Mouse (Mus musculus): ENCODE results near the gene Itpa. TPM values are rescaled to one million over a fixed set of nuclear protein-coding genes. Genes with fewer than 3 reads are reported as not detected.

The Itpa gene
- polyA plus RNA-seq, 1 experiment from 2014 or later: 154 TPM

DNA sequence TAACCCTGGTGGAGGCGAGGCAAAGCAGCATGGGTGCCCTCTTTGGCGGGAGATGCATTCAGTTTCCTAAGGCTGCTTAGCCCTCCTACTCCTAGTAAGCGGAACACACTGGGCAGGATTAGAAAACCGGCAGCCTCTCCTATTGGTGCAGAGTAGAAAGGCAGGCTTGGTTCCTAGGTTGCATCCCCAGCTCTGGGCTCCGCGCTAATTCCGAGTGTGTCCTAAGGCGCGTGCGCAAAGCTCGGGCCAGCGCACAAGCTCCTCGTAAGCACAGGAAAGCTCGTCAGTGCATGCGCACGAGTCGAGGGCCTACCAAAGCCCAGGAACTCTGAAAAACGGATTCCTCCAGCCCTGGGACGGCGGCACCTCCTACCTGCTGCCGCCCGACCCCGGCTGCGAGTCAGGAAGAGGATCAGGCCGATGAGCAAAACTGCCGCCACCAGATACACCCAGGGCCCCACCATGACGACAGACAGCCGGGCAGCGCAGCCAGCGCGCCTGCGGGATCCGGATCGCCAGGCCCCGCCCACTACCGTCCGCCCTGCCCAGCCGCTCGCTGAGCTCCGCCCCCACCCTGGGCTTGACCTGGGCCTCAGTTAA, 3.2 kb upstream of the Itpa start, which contains the start of gene Ddrgk1:
Gene Ddrgk1, minus strand, starts transcription at position 558 of the 600 bp plus-strand sequence.
- peaks cover 37% of the 10 kb centered on the region for H3K36me3 ChIP-seq (replicated peaks)
- peak; percentile 93 for DNase-seq (ENCODE audit: extremely low spot score, low spot score)
- H3K27me3 ChIP-seq (ENCODE audit: poor library complexity, severe bottlenecking): no peaks in the 10 kb centered on the region
- peak within 1 kb of the TSS; percentile 63 for H3K4me3 ChIP-seq
- peak within 1 kb of the TSS; percentile 97 for H3K27ac ChIP-seq
- no peaks in the 10 kb centered on the region for H3K9me3 ChIP-seq
- H3K4me1 ChIP-seq: peaks cover 48% of the 10 kb centered on the region
- under 1% methylated on average over 40 of the region's 40 CpGs for WGBS

DNA sequence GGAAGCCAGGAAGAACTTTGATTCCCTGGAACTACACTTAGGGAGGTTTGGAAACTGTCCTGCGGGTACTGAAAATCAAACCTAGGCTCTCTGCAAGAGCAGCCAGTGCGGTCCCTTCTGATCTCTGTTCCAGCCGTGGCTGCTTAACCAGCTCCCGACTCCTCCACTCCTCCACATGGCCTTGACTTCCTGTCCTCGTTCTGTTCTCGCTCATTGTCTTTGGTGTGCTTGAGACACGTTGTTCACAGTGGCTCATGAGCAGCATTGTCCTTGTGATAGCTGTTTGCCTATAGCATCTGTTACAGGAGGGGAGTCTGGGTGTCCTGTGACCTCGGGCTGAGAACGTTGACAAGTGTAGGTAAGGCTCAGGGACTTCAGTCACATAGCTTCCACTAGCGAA, 9.8 kb downstream of the Itpa start:
- H3K9me3 ChIP-seq: no peaks in the 10 kb centered on the region
- H3K27me3 ChIP-seq (ENCODE audit: poor library complexity, severe bottlenecking): no peaks in the 10 kb centered on the region
- DNase-seq (ENCODE audit: extremely low spot score, low spot score): no peak
- no peak overlapping the region for H3K4me3 ChIP-seq
- 91% methylated on average over 10 of the region's 10 CpGs for WGBS
- H3K4me1 ChIP-seq: no peaks in the 10 kb centered on the region
- no peak overlapping the region for H3K27ac ChIP-seq
- peaks cover 99% of the 10 kb centered on the region for H3K36me3 ChIP-seq (replicated peaks)

DNA sequence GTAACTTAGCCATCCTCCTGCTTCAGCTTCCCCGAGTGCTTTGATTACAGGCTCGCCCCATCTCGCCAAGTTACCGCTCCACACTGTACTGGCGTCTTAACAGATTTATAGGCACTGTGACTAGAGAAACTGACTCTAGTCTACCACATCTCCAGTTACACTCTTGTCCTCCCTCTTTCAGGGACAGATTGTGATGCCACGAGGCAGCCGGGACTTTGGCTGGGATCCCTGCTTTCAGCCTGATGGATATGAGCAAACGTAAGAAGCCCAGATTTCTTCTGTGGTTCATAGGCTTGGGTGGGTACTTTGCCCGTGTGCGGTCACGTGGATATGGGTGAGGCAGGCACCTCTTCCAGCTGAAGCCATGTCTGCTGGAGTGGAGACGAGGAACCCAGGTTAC, 11.7 kb downstream of the Itpa start:
- WGBS: 94% methylated on average over 12 of the region's 12 CpGs
- Histone ChIP-seq H3K27ac (no peak overlapping the region), H3K36me3 (replicated peaks) (peaks cover 100% of the 10 kb centered on the region), H3K27me3 (ENCODE audit: poor library complexity, severe bottlenecking) (no peaks in the 10 kb centered on the region), H3K9me3 (no peaks in the 10 kb centered on the region), H3K4me1 (no peaks in the 10 kb centered on the region), H3K4me3 (no peak overlapping the region)
- DNase-seq (ENCODE audit: extremely low spot score, low spot score): no peak

DNA sequence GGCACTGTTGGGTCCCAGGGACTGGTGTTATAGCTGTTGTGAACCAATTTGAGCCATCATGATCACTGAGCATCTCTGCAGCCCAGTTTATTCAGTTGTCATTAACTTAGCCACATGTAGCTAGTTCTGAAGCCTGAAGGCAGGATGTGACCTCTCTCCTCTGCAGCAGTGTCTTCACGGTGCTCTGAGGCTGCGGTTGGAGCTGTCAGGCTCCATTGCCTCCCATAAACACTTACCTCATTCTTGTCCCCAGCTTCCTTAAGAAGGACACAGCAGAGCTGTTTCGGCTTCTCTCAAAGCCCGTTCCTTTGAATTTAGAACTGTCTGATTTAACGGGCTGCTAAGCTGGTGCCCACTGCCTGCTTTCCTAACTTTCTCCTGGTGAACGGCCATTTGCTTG, 12.5 kb downstream of the Itpa start:
- no peak for DNase-seq (ENCODE audit: extremely low spot score, low spot score)
- Histone ChIP-seq H3K27me3 (ENCODE audit: poor library complexity, severe bottlenecking) (no peaks in the 10 kb centered on the region), H3K9me3 (no peaks in the 10 kb centered on the region), H3K27ac (no peak overlapping the region), H3K36me3 (replicated peaks) (peaks cover 100% of the 10 kb centered on the region), H3K4me1 (no peaks in the 10 kb centered on the region), H3K4me3 (no peak overlapping the region)
- 93% methylated on average over 6 of the region's 6 CpGs for WGBS

DNA sequence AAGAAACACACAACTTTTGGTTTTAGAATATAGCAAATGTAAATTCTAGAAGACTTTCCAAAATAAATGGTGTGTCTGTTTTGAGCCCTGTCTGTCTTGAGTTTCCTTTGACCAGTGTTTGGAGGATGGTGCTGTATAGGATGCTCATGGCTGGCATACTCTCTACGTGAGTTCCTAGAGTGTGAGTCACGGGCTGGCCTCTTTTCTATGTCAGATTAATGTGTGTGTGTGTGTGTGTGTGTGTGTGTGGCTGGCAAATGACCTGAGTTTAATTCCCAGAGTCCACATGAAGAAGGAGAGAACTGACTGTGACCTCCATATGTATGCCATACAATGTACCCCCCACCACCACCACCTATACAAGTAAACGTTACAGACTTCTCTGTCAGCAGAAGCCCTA, 14.1 kb downstream of the Itpa start:
- H3K4me3 ChIP-seq: no peak overlapping the region
- no peaks in the 10 kb centered on the region for H3K4me1 ChIP-seq
- 97% methylated on average over 3 of the region's 3 CpGs for WGBS
- H3K27ac ChIP-seq: no peak overlapping the region
- no peaks in the 10 kb centered on the region for H3K27me3 ChIP-seq (ENCODE audit: poor library complexity, severe bottlenecking)
- H3K9me3 ChIP-seq: no peaks in the 10 kb centered on the region
- DNase-seq (ENCODE audit: extremely low spot score, low spot score): no peak
- peaks cover 100% of the 10 kb centered on the region for H3K36me3 ChIP-seq (replicated peaks)

DNA sequence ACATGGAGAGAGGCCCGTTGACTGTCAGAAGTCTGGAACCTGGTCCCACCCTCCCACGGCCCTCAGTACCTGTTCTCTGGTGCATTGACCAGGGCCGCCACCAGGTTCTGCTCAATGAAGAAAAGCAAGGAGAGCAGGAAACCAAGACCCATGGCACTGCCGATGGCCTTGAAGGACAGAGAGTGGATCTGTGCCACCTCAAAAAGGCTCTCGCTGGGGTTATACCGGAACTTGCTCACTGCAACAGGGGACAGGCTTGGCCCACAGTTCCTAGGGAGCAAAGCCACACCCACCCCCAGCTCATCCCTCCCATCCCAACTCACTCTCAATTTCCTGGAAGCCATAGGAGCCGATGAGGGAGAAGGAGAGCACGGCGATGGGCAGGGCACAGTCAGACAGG, 18.0 kb downstream of the Itpa start:
- Histone ChIP-seq H3K9me3 (no peaks in the 10 kb centered on the region), H3K27me3 (ENCODE audit: poor library complexity, severe bottlenecking) (no peaks in the 10 kb centered on the region), H3K36me3 (replicated peaks) (peaks cover 63% of the 10 kb centered on the region), H3K4me1 (no peaks in the 10 kb centered on the region), H3K27ac (no peak overlapping the region), H3K4me3 (no peak overlapping the region)
- WGBS: 92% methylated on average over 9 of the region's 9 CpGs
- no peak for DNase-seq (ENCODE audit: extremely low spot score, low spot score)

DNA sequence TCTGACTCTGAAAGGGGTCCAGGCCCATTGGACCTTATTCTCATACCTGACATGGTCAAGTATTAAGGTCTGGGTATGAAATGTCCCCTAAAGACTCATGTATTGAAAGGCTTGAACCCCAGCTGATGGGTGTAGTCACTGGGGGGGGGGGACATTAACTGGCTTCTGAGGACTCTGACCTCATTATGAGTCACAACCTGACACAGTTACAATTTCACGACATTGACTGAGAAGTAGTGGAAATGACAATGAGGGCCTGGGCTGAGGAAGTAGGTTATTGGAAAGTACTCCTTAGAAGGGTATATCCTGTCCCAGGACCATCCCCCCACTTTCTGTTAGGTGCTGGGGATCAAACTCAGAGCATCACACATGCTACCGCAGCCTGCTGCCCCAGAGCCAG, 21.6 kb downstream of the Itpa start:
- Histone ChIP-seq H3K9me3 (no peaks in the 10 kb centered on the region), H3K27me3 (ENCODE audit: poor library complexity, severe bottlenecking) (peaks cover 3% of the 10 kb centered on the region), H3K4me1 (no peaks in the 10 kb centered on the region), H3K36me3 (replicated peaks) (peaks cover 28% of the 10 kb centered on the region), H3K4me3 (no peak overlapping the region), H3K27ac (no peak overlapping the region)
- DNase-seq (ENCODE audit: extremely low spot score, low spot score): no peak
- WGBS: 83% methylated on average over 2 of the region's 2 CpGs

DNA sequence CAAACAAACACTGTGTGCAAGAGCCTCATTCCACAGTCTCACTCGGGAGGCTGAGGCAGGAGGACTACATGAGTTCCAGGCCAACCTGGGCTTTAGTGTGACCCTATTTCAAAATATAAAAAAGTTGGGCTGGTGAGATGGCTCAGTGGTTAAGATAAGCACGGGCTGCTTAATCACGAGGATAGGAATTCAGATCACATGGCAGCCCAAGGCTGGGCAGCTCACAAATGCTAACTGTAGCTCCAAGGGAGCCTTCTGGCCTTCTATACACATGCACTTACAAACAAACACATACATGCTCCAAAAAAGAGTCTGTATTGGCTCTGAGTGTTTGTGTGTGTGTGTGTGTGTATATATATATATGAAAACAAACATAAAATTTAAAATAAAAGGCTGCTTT, 26.2 kb downstream of the Itpa start:
- Histone ChIP-seq H3K4me1 (peaks cover 23% of the 10 kb centered on the region), H3K27ac (no peak overlapping the region), H3K9me3 (no peaks in the 10 kb centered on the region), H3K27me3 (ENCODE audit: poor library complexity, severe bottlenecking) (peaks cover 49% of the 10 kb centered on the region), H3K4me3 (no peak overlapping the region), H3K36me3 (replicated peaks) (no peaks in the 10 kb centered on the region)
- no peak for DNase-seq (ENCODE audit: extremely low spot score, low spot score)
- 38% methylated on average over 3 of the region's 3 CpGs for WGBS

DNA sequence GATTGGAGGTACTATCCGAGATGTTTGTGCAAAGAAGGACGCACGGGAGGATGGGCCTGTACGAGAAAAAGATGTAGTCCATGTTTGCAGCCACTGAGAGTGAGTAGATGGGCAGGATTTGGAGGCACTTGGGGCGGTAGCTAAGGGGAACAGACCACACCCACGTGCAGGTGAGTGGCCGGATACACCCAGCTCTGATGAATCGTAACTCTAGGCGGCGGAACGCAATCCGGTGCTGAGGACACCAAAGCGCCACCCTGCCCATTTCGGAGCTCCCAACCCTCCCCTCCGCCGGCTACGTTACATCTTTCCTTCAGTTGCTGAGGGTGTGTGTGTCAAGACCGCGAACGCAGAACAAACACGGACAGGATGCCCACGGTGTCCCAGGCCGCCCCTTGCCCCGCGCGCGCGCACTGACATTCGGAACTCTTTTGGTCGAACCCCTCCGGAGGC, 29.3 kb downstream of the Itpa start:
- Histone ChIP-seq H3K27ac (peak overlapping the region; percentile 60; the same call in 1 of the 2 replicates), H3K36me3 (replicated peaks) (no peaks in the 10 kb centered on the region), H3K4me3 (peak overlapping the region; percentile 77), H3K9me3 (no peaks in the 10 kb centered on the region), H3K4me1 (peaks cover 23% of the 10 kb centered on the region), H3K27me3 (ENCODE audit: poor library complexity, severe bottlenecking) (peaks cover 72% of the 10 kb centered on the region)
- peak; percentile 45 for DNase-seq (ENCODE audit: extremely low spot score, low spot score)
- under 1% methylated on average over 31 of the region's 31 CpGs for WGBS

DNA sequence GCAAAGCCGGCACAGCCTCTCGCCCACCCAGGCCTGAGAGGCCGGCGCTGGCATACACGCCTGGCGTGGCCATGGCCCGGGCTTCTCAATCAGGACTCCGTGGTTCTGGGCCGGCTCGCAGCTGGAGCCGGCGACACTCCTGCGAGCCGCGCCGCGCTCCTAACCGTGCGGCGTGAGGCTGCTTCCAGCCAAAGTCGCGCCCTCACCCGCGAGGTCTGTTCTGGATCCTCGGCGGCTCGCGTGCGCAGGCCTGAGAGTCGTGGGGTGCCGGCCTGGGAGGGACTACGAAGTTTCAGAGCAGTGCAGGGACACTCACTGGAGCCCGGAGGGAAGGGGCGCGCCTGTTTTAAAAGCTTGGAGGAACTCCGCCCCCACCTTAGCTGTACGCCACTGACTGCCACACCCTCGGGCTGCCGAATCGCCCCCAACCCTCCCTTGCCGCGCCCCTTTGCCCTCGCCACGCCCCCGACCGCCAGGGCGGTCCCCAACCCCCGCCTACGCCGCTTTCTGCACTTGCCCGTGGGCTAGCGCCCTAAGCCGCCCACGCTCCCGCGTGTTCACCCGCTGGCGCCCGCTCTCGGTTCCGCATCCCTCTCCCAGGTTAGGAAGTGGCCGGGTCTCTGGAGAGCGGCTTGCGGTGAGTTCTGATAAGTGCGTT, 29.9 kb downstream of the Itpa start, which contains the start of gene Slc4a11:
Gene Slc4a11, minus strand, starts transcription at position 367 of the 658 bp plus-strand sequence.
- under 1% methylated on average over 65 of the region's 65 CpGs for WGBS
- peak; percentile 63 for DNase-seq (ENCODE audit: extremely low spot score, low spot score)
- Histone ChIP-seq H3K4me3 (peak within 1 kb of the TSS; percentile 77), H3K27me3 (ENCODE audit: poor library complexity, severe bottlenecking) (peaks cover 72% of the 10 kb centered on the region), H3K36me3 (replicated peaks) (no peaks in the 10 kb centered on the region), H3K9me3 (no peaks in the 10 kb centered on the region), H3K27ac (peak within 1 kb of the TSS; percentile 60), H3K4me1 (peaks cover 23% of the 10 kb centered on the region)

DNA sequence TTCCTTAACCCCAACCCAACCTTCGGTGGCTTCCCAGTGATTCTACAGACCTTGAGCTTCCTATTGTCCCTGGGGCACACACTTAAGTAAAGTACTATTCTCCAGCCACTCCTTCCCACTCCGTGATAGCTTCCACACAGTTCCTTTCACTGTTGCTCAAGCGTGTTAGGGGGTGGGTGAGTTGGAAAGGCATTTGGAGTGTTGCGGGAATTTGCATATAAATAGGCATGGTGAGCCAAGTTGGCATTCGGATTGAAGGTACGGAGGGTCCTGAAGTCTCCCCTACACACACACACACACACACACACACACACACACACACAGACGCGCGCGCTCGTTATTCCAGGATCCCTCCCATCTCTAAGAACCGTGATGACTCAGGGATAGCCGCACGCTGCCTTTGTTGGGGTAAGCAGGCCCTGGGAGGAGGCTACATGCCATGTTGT, 30.4 kb downstream of the Itpa start:
- WGBS: 0% methylated on average over 14 of the region's 14 CpGs
- H3K27me3 ChIP-seq (ENCODE audit: poor library complexity, severe bottlenecking): peaks cover 72% of the 10 kb centered on the region
- no peaks in the 10 kb centered on the region for H3K36me3 ChIP-seq (replicated peaks)
- DNase-seq (ENCODE audit: extremely low spot score, low spot score): peak; percentile 31
- H3K4me3 ChIP-seq: peak overlapping the region; percentile 77
- H3K4me1 ChIP-seq: peaks cover 23% of the 10 kb centered on the region
- H3K9me3 ChIP-seq: no peaks in the 10 kb centered on the region
- H3K27ac ChIP-seq: no peak overlapping the region

DNA sequence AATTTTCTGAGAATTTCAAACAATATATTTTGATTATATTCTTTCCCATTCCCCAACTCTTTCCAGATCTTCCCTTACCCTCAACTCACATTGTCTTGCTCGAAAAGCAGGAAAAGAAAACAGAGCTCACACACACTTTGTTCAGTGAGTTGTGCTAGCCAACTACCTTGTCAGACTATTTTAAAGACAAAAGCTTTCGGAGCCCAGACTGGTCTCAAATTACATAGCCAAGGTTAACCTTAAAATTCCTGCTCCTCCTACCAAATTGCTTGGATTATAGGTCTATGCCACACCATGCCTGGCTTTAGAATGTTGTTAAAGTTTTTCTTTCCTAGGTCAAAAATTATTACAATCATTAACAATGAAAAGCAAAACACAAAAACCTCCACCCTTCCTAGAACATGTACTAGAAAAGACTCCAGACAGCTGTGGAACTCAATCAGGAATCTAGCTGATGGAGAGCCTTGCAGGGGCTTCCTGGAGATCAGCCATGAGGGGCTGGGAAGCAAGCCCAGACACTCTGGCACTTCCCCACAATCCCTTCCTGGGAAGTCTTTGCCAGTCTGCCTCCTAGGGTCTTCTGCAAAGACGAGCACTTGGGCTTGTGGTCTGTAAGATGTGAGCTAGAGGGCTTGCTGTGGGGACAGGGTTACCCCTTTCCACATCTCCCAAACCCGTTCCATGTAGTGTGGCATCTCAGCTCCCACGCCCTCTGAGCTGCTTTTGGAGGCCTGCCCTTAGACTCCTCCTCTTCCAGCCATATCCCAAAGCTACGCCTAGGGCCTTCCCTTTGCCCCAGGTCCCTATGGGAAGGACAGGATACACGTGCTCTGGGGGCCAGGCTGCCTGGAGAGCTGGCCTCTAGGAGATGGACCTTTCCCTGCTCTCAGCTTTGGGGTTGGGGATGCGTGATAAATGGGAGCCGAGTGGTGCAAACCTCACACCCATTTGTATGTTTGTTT, 36.9 kb downstream of the Itpa start:
- peaks cover 16% of the 10 kb centered on the region for H3K27me3 ChIP-seq (ENCODE audit: poor library complexity, severe bottlenecking)
- no peak overlapping the region for H3K4me3 ChIP-seq
- H3K36me3 ChIP-seq (replicated peaks): peaks cover 8% of the 10 kb centered on the region
- H3K4me1 ChIP-seq: peaks cover 10% of the 10 kb centered on the region; the same call in 1 of the 2 replicates
- DNase-seq (ENCODE audit: extremely low spot score, low spot score): no peak
- 66% methylated on average over 9 of the region's 9 CpGs for WGBS
- H3K27ac ChIP-seq: no peak overlapping the region; the same call in 1 of the 2 replicates
- H3K9me3 ChIP-seq: no peaks in the 10 kb centered on the region
